Mouse (Mus musculus): ENCODE results near the gene Man2b1. TPM values are rescaled to one million over a fixed set of nuclear protein-coding genes. Genes with fewer than 3 reads are reported as not detected.
A peak's percentile ranks its signal among the peaks of the same experiment; 100 is the strongest.

Man2b1 gene
- 163 and 165 TPM in 2 replicates for polyA plus RNA-seq (2012; rRNA removed)

DNA sequence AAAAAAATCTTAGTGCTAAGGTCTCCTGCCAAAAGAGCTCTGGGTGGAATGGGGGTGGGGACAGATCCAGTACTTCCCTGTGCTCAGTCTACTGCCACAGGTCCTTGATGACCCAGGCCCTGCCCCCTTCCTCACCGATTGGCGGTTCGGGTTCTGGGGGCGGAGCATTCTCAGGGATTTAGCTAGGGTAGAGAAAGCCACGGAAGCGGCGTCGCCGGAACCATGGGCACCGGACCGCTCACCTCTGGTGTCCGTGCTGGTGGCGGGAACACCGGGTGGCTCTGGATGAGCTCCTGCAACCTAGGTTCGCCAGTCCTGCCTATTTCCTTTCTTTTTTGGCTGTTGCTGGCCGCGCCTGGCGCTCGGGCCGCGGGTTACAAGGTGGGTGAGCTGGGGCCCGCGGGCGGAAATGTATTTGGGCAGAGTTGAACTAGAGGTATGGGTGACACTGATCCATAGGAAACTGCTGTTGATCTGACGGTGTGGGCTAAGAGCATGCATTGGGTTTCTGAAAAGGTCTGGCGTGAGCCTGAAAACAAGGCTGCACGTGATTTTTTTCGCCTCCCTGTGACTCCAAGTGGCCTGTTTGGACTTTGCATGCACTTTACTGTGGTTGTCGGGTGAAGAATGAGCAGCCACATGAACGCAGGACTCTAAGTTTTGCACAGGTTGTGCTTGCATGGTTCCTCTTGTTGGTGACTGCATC lies at the start of gene Man2b1:
Man2b1 (plus strand) TSS at position 163 of the 706 bp plus-strand sequence.
- Histone ChIP-seq H3K4me3 (ENCODE audit: extremely low read depth, insufficient read depth, insufficient read length) (peak within 1 kb of the TSS; percentile 75), H3K27me3 (ENCODE audit: control insufficient read depth, insufficient read depth, low read length) (no peaks in the 10 kb centered on the region), H3K4me1 (ENCODE audit: control insufficient read depth, insufficient read depth, insufficient read length) (peaks cover 25% of the 10 kb centered on the region; the same call in 1 of the 2 replicates), H3K36me3 (ENCODE audit: control insufficient read depth, insufficient read depth, low read length) (peaks cover 20% of the 10 kb centered on the region), H3K27ac (ENCODE audit: insufficient read depth, low read length) (peak within 1 kb of the TSS; percentile 84)
- TF ChIP-seq CTCF (IDR thresholded peaks at IDR 0.05; ENCODE audit: extremely low read depth, insufficient read depth, insufficient read length, insufficient replicate concordance) (no peak), POLR2A (IDR thresholded peaks at IDR 0.05; ENCODE audit: low read depth, low read length) (peak; percentile 93)
- WGBS, result 1% methylated on average over 30 of the region's 30 CpGs
- DNase-seq (ENCODE audit: low read depth in 1 of 2, low spot score in 2 of 2), result peak; percentile 75 to 89

DNA sequence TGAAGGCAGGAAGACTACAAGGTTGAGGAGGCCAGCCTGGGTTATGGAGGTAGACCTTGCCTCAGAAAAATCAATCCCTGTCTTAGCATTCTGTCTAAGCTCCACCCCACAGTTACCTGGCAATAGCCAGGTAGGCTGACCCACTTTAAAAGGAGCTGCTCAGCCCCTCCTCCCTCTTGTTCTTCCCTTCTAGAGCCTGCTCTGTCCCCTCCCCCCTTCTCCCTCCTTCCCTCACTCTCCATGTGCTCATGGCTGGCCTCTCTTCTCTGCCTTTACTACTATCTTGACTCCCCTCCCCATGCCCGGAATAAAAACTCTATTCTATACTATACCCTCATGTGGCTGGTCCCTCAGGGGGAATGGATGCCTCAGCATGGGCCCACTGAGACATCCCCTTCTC lies 49.2 kb upstream of the Man2b1 start:
- Histone ChIP-seq H3K4me3 (ENCODE audit: extremely low read depth, insufficient read depth, insufficient read length) (no peak overlapping the region), H3K27me3 (ENCODE audit: control insufficient read depth, insufficient read depth, low read length) (no peaks in the 10 kb centered on the region), H3K4me1 (ENCODE audit: control insufficient read depth, insufficient read depth, insufficient read length) (peaks cover 9% of the 10 kb centered on the region; the same call in 1 of the 2 replicates), H3K36me3 (ENCODE audit: control insufficient read depth, insufficient read depth, low read length) (peaks cover 18% of the 10 kb centered on the region), H3K27ac (ENCODE audit: insufficient read depth, low read length) (no peak overlapping the region)
- 81% methylated on average over 1 of the region's 1 CpGs for WGBS
- no peak for DNase-seq (ENCODE audit: low read depth in 1 of 2, low spot score in 2 of 2)
- TF ChIP-seq POLR2A (IDR thresholded peaks at IDR 0.05; ENCODE audit: low read depth, low read length), result no peak
- no peak for TF ChIP-seq CTCF (IDR thresholded peaks at IDR 0.05; ENCODE audit: extremely low read depth, insufficient read depth, insufficient read length, insufficient replicate concordance)

DNA sequence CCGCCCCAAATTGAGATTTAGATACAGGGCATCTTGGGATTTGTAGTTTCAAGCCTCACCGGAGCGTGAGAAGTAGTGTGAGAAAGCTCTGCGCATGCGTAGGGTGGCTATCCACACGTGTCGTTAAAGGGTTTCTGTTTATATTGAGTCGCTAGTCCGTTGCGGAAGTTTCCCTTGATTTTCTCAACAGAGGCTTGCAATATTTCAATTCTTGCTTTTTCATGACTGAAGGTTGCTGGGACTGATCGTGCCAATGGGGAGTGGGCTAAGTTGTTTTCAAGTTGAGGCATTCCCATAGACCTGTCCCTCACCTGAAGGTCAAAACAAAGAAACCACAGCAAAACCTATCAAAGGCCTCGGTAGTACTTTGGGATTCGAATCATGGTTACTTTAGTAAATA lies 48.3 kb upstream of the Man2b1 start:
- Histone ChIP-seq H3K36me3 (ENCODE audit: control insufficient read depth, insufficient read depth, low read length) (peaks cover 13% of the 10 kb centered on the region), H3K27ac (ENCODE audit: insufficient read depth, low read length) (peak overlapping the region; percentile 69), H3K4me3 (ENCODE audit: extremely low read depth, insufficient read depth, insufficient read length) (peak overlapping the region; percentile 55), H3K27me3 (ENCODE audit: control insufficient read depth, insufficient read depth, low read length) (no peaks in the 10 kb centered on the region), H3K4me1 (ENCODE audit: control insufficient read depth, insufficient read depth, insufficient read length) (peaks cover 8% of the 10 kb centered on the region; the same call in 1 of the 2 replicates)
- under 1% methylated on average over 13 of the region's 13 CpGs for WGBS
- peak; percentile 80 to 81 for DNase-seq (ENCODE audit: low read depth in 1 of 2, low spot score in 2 of 2)
- TF ChIP-seq CTCF (IDR thresholded peaks at IDR 0.05; ENCODE audit: extremely low read depth, insufficient read depth, insufficient read length, insufficient replicate concordance), result no peak

DNA sequence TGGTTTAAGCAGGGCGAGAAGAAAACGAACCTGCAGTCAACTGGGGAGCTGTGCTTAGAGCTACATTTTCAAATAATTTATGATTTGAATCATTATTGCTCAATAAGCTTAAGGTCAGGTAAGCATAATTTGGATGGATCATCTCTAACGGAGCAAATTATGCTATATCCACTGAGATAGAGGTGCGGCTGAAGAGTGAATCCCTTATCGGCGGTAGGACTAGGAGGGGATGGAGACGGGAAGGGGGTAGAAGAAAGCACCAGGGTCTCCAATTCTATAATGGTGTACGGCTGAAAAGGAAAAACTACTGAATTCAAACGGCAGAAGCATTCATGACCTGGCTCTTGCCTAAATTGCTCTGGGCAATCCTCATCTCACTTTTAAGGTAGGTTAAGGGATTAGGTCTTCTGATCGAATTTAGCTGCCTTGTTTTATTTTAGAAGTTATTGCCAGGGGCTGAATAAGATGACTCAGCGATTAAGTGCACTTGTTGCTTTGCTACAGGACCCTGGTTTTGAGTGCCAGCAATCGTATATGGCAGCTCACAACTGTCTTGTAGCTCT lies 47.8 kb upstream of the Man2b1 start:
- 3% methylated on average over 12 of the region's 12 CpGs for WGBS
- Histone ChIP-seq H3K36me3 (ENCODE audit: control insufficient read depth, insufficient read depth, low read length) (peaks cover 10% of the 10 kb centered on the region), H3K27ac (ENCODE audit: insufficient read depth, low read length) (peak overlapping the region; percentile 30; the same call in 1 of the 2 replicates), H3K4me3 (ENCODE audit: extremely low read depth, insufficient read depth, insufficient read length) (peak overlapping the region; percentile 78), H3K27me3 (ENCODE audit: control insufficient read depth, insufficient read depth, low read length) (no peaks in the 10 kb centered on the region), H3K4me1 (ENCODE audit: control insufficient read depth, insufficient read depth, insufficient read length) (peaks cover 8% of the 10 kb centered on the region; the same call in 1 of the 2 replicates)
- TF ChIP-seq CTCF (IDR thresholded peaks at IDR 0.05; ENCODE audit: extremely low read depth, insufficient read depth, insufficient read length, insufficient replicate concordance) (no peak), POLR2A (IDR thresholded peaks at IDR 0.05; ENCODE audit: low read depth, low read length) (no peak)
- DNase-seq (ENCODE audit: low read depth in 1 of 2, low spot score in 2 of 2), result no peak

DNA sequence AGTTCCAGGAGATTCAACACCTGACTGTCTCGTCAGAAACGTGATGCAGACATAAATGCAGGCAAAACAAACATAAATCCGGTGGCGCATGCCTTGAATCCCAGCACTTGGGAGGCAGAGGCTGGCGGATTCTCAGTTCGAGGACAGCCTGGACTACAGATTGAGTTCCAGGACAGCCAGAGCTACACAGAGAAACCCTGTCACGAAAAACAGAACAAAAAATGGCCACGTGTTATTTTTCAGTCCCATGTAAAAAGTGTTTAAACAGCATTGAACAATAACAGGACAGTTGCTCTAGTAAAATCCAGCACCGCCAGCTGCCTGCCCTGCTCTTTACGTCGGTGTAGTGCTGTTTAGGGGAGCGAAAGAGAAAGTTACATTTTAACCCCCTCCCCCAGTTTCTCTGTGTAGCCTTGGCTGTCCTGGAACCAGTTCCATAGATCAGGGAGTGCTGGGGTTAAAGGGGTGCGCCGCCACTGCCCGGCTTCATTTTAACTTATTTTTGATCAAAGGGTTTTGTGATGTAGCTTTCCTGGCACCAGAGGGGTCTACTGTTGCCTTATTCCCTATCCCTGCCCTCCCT lies 47.3 kb upstream of the Man2b1 start:
- no peaks in the 10 kb centered on the region for H3K27me3 ChIP-seq (ENCODE audit: control insufficient read depth, insufficient read depth, low read length)
- peak overlapping the region; percentile 78 for H3K4me3 ChIP-seq (ENCODE audit: extremely low read depth, insufficient read depth, insufficient read length)
- no peak for DNase-seq (ENCODE audit: low read depth in 1 of 2, low spot score in 2 of 2)
- WGBS, result 1% methylated on average over 15 of the region's 15 CpGs
- H3K36me3 ChIP-seq (ENCODE audit: control insufficient read depth, insufficient read depth, low read length), result peaks cover 11% of the 10 kb centered on the region
- H3K27ac ChIP-seq (ENCODE audit: insufficient read depth, low read length), result peak overlapping the region; percentile 30
- H3K4me1 ChIP-seq (ENCODE audit: control insufficient read depth, insufficient read depth, insufficient read length), result peaks cover 8% of the 10 kb centered on the region; the same call in 1 of the 2 replicates
- TF ChIP-seq POLR2A (IDR thresholded peaks at IDR 0.05; ENCODE audit: low read depth, low read length) (no peak), CTCF (IDR thresholded peaks at IDR 0.05; ENCODE audit: extremely low read depth, insufficient read depth, insufficient read length, insufficient replicate concordance) (no peak)

DNA sequence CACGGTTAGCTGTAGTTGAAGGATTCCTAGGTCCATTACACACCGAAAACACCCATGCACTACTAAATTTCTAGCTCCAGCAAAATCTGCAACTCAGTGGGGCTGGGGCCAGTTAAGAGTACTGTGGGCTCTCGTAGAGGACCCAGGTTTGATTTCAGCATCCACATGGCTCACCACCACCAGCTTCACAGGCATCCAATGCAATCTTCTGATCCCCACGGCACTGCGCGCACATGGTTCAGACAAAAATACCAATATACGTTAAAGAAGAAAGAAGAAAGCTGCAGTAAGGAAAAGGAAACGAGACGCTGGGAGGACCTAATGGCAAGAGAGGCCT lies 46.7 kb upstream of the Man2b1 start:
- peaks cover 13% of the 10 kb centered on the region for H3K36me3 ChIP-seq (ENCODE audit: control insufficient read depth, insufficient read depth, low read length)
- H3K27me3 ChIP-seq (ENCODE audit: control insufficient read depth, insufficient read depth, low read length), result no peaks in the 10 kb centered on the region
- no peak for DNase-seq (ENCODE audit: low read depth in 1 of 2, low spot score in 2 of 2)
- TF ChIP-seq CTCF (IDR thresholded peaks at IDR 0.05; ENCODE audit: extremely low read depth, insufficient read depth, insufficient read length, insufficient replicate concordance), result no peak
- no peak; the same call in 1 of the 2 replicates for TF ChIP-seq POLR2A (IDR thresholded peaks at IDR 0.05; ENCODE audit: low read depth, low read length)
- under 1% methylated on average over 9 of the region's 9 CpGs for WGBS
- peak overlapping the region; percentile 82 for H3K27ac ChIP-seq (ENCODE audit: insufficient read depth, low read length)
- H3K4me3 ChIP-seq (ENCODE audit: extremely low read depth, insufficient read depth, insufficient read length), result peak overlapping the region; percentile 78
- H3K4me1 ChIP-seq (ENCODE audit: control insufficient read depth, insufficient read depth, insufficient read length), result peaks cover 8% of the 10 kb centered on the region; the same call in 1 of the 2 replicates

Data from spleen, adult 2 months (tissue).